In genomic region chr1:106428170-106428569, GRCm38 (mm10) we compare ENCODE assay signal across 10 mouse cellular contexts.
DNase-seq lines count a peak whose midpoint lies in the region; ATAC-seq lines count a peak whose summit lies in the region.
"Had no signal": no experiment of that assay in that cellular context is flagged by ENCODE, and none has a peak within 500 bp of the region (broad histone marks: within the 10 kb centered on the region; RNA-seq: fewer than 3 reads in every experiment).

No protein-coding gene starts in this region.

- H3K4me3 ChIP-seq in forebrain, embryonic 13.5 days, result no peak overlapping the region
- H3K4me3 ChIP-seq in stomach, embryonic 15.5 days (replicated peaks), result no peak overlapping the region
- H3K4me3 ChIP-seq: embryonic facial prominence, embryonic 12.5 days; heart, embryonic 12.5 days; liver, embryonic 15.5 days had no signal

- intact Hi-C loops in left cerebral cortex, postnatal 14 days (cut with DNase I), result loop anchor here (5.0 to 10.0 kb wide), 3 partner anchors 87 to 457 kb away; no protein-coding TSS in a partner anchor
- intact Hi-C loops in left cerebral cortex, postnatal 4 days (cut with DNase I), result loop anchor here (10.0 kb wide), 1 partner anchor 387 kb away; no protein-coding TSS in a partner anchor

- H3K4me2 ChIP-seq in forebrain, embryonic 13.5 days, result 0 out of 2 replicates have a peak overlapping the region, but pooled peaks have one; percentile 16
- no peak overlapping the region for H3K4me2 ChIP-seq in stomach, embryonic 15.5 days
- H3K4me2 ChIP-seq: embryonic facial prominence, embryonic 12.5 days; heart, embryonic 12.5 days; liver, embryonic 15.5 days had no signal

- no peaks in the 10 kb centered on the region for H3K9me3 ChIP-seq in forebrain, embryonic 13.5 days (replicated peaks)
- H3K9me3 ChIP-seq in stomach, embryonic 15.5 days, result no peaks in the 10 kb centered on the region
- H3K9me3 ChIP-seq: embryonic facial prominence, embryonic 12.5 days; heart, embryonic 12.5 days; liver, embryonic 15.5 days had no signal

- peak; percentile 9 to 38 for DNase-seq in left cerebral cortex, postnatal 14 days (ENCODE audit: low spot score in 2 of 2)
- DNase-seq in left cerebral cortex, adult 11 months (ENCODE audit: low spot score), result no peak
- DNase-seq in left cerebral cortex, postnatal 4 days, result peak; percentile 83

- no peak overlapping the region for H3K9ac ChIP-seq in forebrain, embryonic 13.5 days
- H3K9ac ChIP-seq in stomach, embryonic 15.5 days, result no peak overlapping the region
- H3K9ac ChIP-seq: embryonic facial prominence, embryonic 12.5 days; heart, embryonic 12.5 days; liver, embryonic 15.5 days had no signal

- peaks cover 15% of the 10 kb centered on the region for H3K4me1 ChIP-seq in forebrain, embryonic 13.5 days
- no peaks in the 10 kb centered on the region for H3K4me1 ChIP-seq in stomach, embryonic 15.5 days
- H3K4me1 ChIP-seq: embryonic facial prominence, embryonic 12.5 days; heart, embryonic 12.5 days; liver, embryonic 15.5 days had no signal

- peak; percentile 83 for ATAC-seq in forebrain, embryonic 13.5 days
- 0 out of 2 replicates have a peak, but pooled peaks have one; percentile 22 for ATAC-seq in stomach, embryonic 15.5 days (ENCODE audit: insufficient read depth, low FRiP score, low read depth)
- ATAC-seq in erythroblast, adult 5-6 weeks (replicated peaks; ENCODE audit: low FRiP score, poor library complexity, severe bottlenecking), result no peak
- no peak for ATAC-seq in activated CD4-positive, CD25-positive, alpha-beta regulatory T cell, adult 4 months

- H3K36me3 ChIP-seq in forebrain, embryonic 13.5 days (ENCODE audit: poor library complexity, severe bottlenecking), result no peaks in the 10 kb centered on the region
- no peaks in the 10 kb centered on the region for H3K36me3 ChIP-seq in stomach, embryonic 15.5 days
- H3K36me3 ChIP-seq: embryonic facial prominence, embryonic 12.5 days; heart, embryonic 12.5 days; liver, embryonic 15.5 days had no signal

- 43% methylated on average over 8 of the region's 8 CpGs for WGBS in forebrain, embryonic 13.5 days
- 44% methylated on average over 8 of the region's 8 CpGs for WGBS in stomach, embryonic 15.5 days

- no peak overlapping the region; the same call in 1 of the 2 replicates for H3K27ac ChIP-seq in forebrain, embryonic 13.5 days
- H3K27ac ChIP-seq in stomach, embryonic 15.5 days, result no peak overlapping the region
- H3K27ac ChIP-seq: embryonic facial prominence, embryonic 12.5 days; liver, embryonic 15.5 days had no signal

- H3K27me3 ChIP-seq in forebrain, embryonic 13.5 days, result no peaks in the 10 kb centered on the region
- H3K27me3 ChIP-seq in stomach, embryonic 15.5 days (replicated peaks), result no peaks in the 10 kb centered on the region
- H3K27me3 ChIP-seq: embryonic facial prominence, embryonic 12.5 days; heart, embryonic 12.5 days; liver, embryonic 15.5 days had no signal

Comparison
In these comparisons a context has a peak if more than half of its experiments do, and no peak if none do; other contexts are left out.
1. ATAC-seq: peak in forebrain, embryonic 13.5 days (single experiment) and stomach, embryonic 15.5 days (single experiment); none in erythroblast, adult 5-6 weeks (single experiment) and activated CD4-positive, CD25-positive, alpha-beta regulatory T cell, adult 4 months (single experiment).